Mouse (Mus musculus): Measurements from ENCODE around the gene Blcap.

- TF ChIP-seq POLR2A (IDR thresholded peaks at IDR 0.05; ENCODE audit: insufficient read length, low read depth) (no peak), TCF3 (IDR thresholded peaks at IDR 0.05; ENCODE audit: insufficient read length, low read depth) (no peak)
Measured at GRCm38 (mm10) chr2:157618393-157618792, 47.3 kb upstream of the Blcap start.
